Mouse (Mus musculus) limb, embryonic 10.5 days (tissue): ENCODE results near the gene Anapc4. TPM values are rescaled to one million over a fixed set of nuclear protein-coding genes. Genes with fewer than 3 reads are reported as not detected.

Experiments
- DNase-seq: peaks from one replicate; pipeline ENCODE4 v3.0.0-alpha.2; 2017; ENCODE audit warnings: low spot score
- H3K27ac ChIP-seq: fragments of 300-500 bp; sonication (generic); 2 replicates; pipeline ENCODE4 v1.5.1; 2016; ENCODE audit warnings: mild to moderate bottlenecking
- H3K27me3 ChIP-seq: fragments of 300-500 bp; sonication (generic); 2 replicates; pipeline ENCODE4 v1.6.1; 2016; ENCODE audit warnings: low read depth, mild to moderate bottlenecking; ENCODE audit not compliant: poor library complexity, severe bottlenecking
- H3K36me3 ChIP-seq: fragments of 300-500 bp; sonication (generic); 2 replicates; pipeline ENCODE4 v1.6.1; 2016; ENCODE audit warnings: mild to moderate bottlenecking, moderate library complexity
- H3K4me1 ChIP-seq: fragments of 300-500 bp; sonication (generic); 2 replicates; pipeline ENCODE4 v1.6.1; 2016
- H3K4me3 ChIP-seq: fragments of 300-500 bp; sonication (generic); 2 replicates; pipeline ENCODE4 v1.5.1; 2016; ENCODE audit warnings: mild to moderate bottlenecking, moderate library complexity
- H3K9me3 ChIP-seq: fragments of 300-500 bp; sonication (generic); replicated peaks from 2 replicates; pipeline ENCODE4 v1.6.1; 2016; ENCODE audit warnings: mild to moderate bottlenecking
- WGBS: fragments of 180-500 bp; shearing (Covaris S2); methylation state at CpG from one replicate; pipeline ENCODE4 v1.1.7; 2016; 5-methylcytosine and 5-hydroxymethylcytosine counted together
- polyA plus RNA-seq: library from polyadenylated mRNA; unstranded; fragments of >200 nt; fragmentation: Nextera tagmentation; extraction: Ambion mirVana; gene quantifications from 2 replicates; pipeline ENCODE4 v1.2.1, GENCODE M21; 2016

The Anapc4 gene
- polyA plus RNA-seq, 1 experiment from 2014 or later = 132 TPM

DNA sequence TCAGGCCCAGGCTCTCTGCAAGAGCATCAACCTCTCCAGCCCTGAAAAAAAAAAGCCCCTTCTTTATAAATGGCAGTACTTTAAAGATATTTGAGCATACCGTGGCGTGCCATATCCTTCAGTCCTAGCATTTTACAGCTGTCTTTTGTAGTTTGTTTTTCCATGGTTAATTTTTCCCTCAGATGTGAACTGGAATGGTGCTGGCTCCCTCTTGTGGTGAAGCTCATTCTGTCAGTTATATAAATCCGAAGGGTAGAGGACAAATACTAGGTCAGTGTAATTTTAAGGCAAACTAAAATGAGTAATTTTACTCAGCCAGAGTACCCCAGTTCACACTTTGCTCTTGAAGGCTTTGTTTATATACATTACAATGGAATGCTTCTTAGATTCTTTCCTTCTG is 12.1 kb upstream of the Anapc4 start:
- Histone ChIP-seq H3K4me3 (no peak overlapping the region), H3K9me3 (no peaks in the 10 kb centered on the region), H3K27me3 (no peaks in the 10 kb centered on the region), H3K27ac (no peak overlapping the region), H3K4me1 (no peaks in the 10 kb centered on the region), H3K36me3 (peaks cover 60% of the 10 kb centered on the region)
- 60% methylated on average over 3 of the region's 3 CpGs for WGBS
- peak; percentile 51 for DNase-seq

GRCm38 (mm10) chr5:52827923-52828322 is 5.9 kb upstream of the Anapc4 start:
- Histone ChIP-seq H3K36me3 (peaks cover 22% of the 10 kb centered on the region), H3K4me3 (no peak overlapping the region), H3K9me3 (no peaks in the 10 kb centered on the region), H3K4me1 (peaks cover 3% of the 10 kb centered on the region; the same call in 1 of the 2 replicates), H3K27me3 (no peaks in the 10 kb centered on the region), H3K27ac (no peak overlapping the region)
- no peak for DNase-seq
- 91% methylated on average over 4 of the region's 4 CpGs for WGBS

GRCm38 (mm10) chr5:52833005-52833404 is 807 bp upstream of the Anapc4 start:
- Histone ChIP-seq H3K36me3 (peaks cover 20% of the 10 kb centered on the region), H3K4me3 (0 out of 2 replicates have a peak overlapping the region, but pooled peaks have one; percentile 78), H3K4me1 (peaks cover 13% of the 10 kb centered on the region), H3K9me3 (no peaks in the 10 kb centered on the region), H3K27ac (peak overlapping the region; percentile 93; the same call in 1 of the 2 replicates), H3K27me3 (no peaks in the 10 kb centered on the region)
- DNase-seq = no peak

DNA sequence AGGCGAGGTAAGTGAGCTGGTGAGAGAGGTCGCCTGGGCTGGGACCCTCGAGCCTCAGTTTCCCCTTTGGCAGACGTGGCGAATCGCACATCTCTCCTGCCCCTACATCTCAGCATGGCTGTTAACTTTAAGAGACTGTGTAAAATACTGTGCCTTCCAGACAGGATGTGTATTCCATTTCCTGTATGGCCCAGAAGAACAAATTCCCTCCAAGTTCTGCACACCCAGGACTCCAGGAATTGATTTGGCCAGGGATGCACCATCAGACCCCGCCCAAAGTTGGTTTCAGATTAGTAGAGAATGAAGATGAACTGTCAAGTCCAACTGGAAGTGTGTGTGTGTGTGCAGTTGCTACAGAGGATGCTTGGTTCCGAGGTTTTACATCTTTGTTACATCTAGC is 574 bp downstream of the Anapc4 start:
- Histone ChIP-seq H3K4me3 (peak overlapping the region; percentile 78), H3K27me3 (no peaks in the 10 kb centered on the region), H3K36me3 (peaks cover 34% of the 10 kb centered on the region), H3K27ac (peak overlapping the region; percentile 93), H3K9me3 (no peaks in the 10 kb centered on the region), H3K4me1 (peaks cover 13% of the 10 kb centered on the region)
- WGBS = 15% methylated on average over 8 of the region's 8 CpGs
- no peak for DNase-seq

DNA sequence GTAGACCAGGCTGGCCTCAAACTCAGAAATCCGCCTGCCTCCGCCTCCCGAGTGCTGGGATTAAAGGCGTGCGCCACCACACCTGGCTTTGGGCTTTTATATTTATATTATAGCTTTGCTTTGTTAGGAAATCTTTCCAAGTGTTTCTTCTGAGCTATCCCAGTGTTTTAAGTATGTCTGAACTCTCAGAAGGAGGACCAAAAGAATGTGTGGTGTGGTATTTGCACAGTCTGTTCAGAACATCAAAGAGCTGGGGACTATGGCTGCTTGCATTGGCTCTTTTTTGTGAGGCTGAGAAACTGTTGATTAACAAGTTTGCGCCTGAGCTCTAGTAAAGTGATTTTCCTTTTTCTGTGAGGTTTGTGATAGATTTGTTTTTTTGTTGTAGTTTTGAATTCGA is 10.5 kb downstream of the Anapc4 start:
- H3K36me3 ChIP-seq = peaks cover 99% of the 10 kb centered on the region
- no peaks in the 10 kb centered on the region for H3K9me3 ChIP-seq
- no peaks in the 10 kb centered on the region for H3K4me1 ChIP-seq
- no peaks in the 10 kb centered on the region for H3K27me3 ChIP-seq
- no peak overlapping the region for H3K4me3 ChIP-seq
- no peak overlapping the region for H3K27ac ChIP-seq
- WGBS = 93% methylated on average over 7 of the region's 7 CpGs
- no peak for DNase-seq

DNA sequence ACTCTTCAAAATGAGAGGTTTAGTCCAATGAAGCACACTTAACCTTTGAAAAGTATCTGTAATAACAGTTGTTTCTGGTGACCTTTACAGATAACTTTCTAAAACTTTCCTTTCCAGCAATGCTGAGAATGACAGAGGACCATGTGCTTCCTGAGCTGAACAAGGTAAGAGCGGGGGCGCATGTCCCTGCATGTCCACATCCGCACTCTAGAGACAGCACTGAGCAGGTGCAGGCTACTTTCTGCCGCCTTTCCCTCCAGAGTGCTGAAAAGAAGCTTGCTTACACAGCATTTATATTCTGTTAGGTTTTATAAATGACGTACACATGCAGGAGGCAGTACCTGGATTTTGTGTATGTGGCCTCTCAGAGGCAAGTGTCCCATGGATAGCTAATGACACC is 21.9 kb downstream of the Anapc4 start:
- no peak for DNase-seq
- Histone ChIP-seq H3K4me3 (no peak overlapping the region), H3K4me1 (no peaks in the 10 kb centered on the region), H3K27ac (no peak overlapping the region), H3K9me3 (no peaks in the 10 kb centered on the region), H3K27me3 (no peaks in the 10 kb centered on the region), H3K36me3 (peaks cover 95% of the 10 kb centered on the region)
- 87% methylated on average over 5 of the region's 5 CpGs for WGBS

GRCm38 (mm10) chr5:52864446-52864845 is 30.6 kb downstream of the Anapc4 start:
- no peak for DNase-seq
- no peak overlapping the region for H3K27ac ChIP-seq
- no peaks in the 10 kb centered on the region for H3K4me1 ChIP-seq
- peaks cover 94% of the 10 kb centered on the region for H3K36me3 ChIP-seq
- 95% methylated on average over 8 of the region's 8 CpGs for WGBS
- H3K4me3 ChIP-seq = no peak overlapping the region
- no peaks in the 10 kb centered on the region for H3K9me3 ChIP-seq
- no peaks in the 10 kb centered on the region for H3K27me3 ChIP-seq

GRCm38 (mm10) chr5:52865825-52866224 is 32.0 kb downstream of the Anapc4 start:
- Histone ChIP-seq H3K4me1 (no peaks in the 10 kb centered on the region), H3K27ac (no peak overlapping the region), H3K36me3 (peaks cover 80% of the 10 kb centered on the region), H3K4me3 (no peak overlapping the region), H3K27me3 (no peaks in the 10 kb centered on the region), H3K9me3 (no peaks in the 10 kb centered on the region)
- 95% methylated on average over 9 of the region's 9 CpGs for WGBS
- DNase-seq = no peak

DNA sequence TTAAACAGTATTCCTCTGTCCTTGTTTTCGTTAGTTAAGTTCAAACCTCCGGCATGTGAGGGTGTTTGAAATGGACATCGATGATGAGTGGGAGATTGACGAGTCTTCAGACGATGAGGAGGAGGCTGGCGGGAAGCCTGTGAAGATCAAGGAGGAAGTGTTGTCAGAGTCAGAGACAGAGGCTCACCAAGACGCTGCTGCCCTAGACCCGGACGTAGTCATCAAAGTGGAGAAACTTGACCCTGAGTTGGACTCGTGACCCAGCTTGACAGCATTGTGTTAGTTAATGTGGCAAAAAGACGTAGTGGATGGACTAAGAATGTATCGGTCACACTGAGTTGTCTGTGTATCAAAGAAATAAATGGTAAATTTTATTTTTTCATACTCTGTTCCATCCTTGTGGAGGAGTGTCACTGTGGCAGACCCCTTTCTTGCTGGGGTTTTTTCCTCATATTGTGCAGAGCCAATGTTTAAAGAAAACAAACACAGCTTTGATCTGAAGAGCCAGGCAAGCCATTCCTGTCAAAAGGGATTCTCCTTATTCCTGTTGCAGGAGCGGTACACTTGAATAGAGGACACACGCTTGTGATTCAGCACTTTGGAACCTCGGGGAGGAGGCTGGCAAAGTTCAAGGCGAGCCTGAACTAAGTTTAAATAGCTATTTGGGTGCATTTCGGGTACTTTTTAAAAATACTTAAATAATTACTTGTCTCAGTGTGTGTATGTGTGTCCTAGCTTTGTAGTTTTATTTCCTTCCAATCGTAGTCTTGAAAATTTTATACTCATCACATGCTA is 32.7 kb downstream of the Anapc4 start:
- no peak for DNase-seq
- H3K9me3 ChIP-seq = no peaks in the 10 kb centered on the region
- H3K27me3 ChIP-seq = no peaks in the 10 kb centered on the region
- no peaks in the 10 kb centered on the region for H3K4me1 ChIP-seq
- H3K27ac ChIP-seq = no peak overlapping the region
- peaks cover 73% of the 10 kb centered on the region for H3K36me3 ChIP-seq
- no peak overlapping the region for H3K4me3 ChIP-seq
- WGBS = 89% methylated on average over 18 of the region's 18 CpGs

DNA sequence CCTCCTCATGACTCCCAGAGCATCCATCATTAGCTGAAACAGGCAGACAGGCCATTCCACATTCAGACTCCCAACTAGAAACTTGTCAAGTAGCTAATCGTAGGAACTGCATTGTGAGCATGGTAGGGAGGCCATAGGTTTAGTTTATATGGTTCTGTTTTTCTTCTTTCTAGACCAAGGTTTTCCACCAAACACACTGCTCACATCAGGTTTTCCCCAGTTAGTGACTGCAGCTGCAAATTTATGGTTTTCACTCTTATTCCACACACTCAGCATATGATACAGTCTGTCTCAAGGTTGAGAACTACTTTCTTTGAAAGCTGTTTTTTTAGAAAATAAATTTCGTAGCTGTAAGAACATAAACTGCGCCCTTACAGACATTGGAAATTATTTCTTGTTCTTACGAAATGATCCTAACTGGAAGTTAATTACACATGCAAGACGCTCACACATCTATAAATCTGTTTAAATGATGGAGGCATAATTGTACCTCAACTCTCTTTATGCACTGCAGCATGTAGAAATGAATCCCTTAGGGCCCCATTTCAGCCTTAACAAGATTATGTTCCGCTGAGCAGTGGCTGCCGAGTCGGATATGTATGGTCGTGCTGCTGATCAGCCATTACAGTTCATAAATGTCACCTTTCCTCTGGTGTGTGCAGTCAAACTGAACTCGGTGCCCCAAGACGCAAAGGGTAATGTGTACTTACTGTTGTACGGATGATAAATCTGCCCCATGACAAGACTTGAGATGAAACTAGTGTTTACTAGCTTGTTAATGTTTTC is 35.3 kb downstream of the Anapc4 start:
- H3K36me3 ChIP-seq = peaks cover 48% of the 10 kb centered on the region
- H3K9me3 ChIP-seq = no peaks in the 10 kb centered on the region
- DNase-seq = no peak
- no peak overlapping the region for H3K27ac ChIP-seq
- H3K4me1 ChIP-seq = no peaks in the 10 kb centered on the region
- no peak overlapping the region for H3K4me3 ChIP-seq
- no peaks in the 10 kb centered on the region for H3K27me3 ChIP-seq
- 87% methylated on average over 12 of the region's 12 CpGs for WGBS

GRCm38 (mm10) chr5:52871461-52871860 is 37.6 kb downstream of the Anapc4 start:
- WGBS = 7% methylated on average over 1 of the region's 1 CpGs
- peaks cover 24% of the 10 kb centered on the region for H3K36me3 ChIP-seq
- no peak for DNase-seq

DNA sequence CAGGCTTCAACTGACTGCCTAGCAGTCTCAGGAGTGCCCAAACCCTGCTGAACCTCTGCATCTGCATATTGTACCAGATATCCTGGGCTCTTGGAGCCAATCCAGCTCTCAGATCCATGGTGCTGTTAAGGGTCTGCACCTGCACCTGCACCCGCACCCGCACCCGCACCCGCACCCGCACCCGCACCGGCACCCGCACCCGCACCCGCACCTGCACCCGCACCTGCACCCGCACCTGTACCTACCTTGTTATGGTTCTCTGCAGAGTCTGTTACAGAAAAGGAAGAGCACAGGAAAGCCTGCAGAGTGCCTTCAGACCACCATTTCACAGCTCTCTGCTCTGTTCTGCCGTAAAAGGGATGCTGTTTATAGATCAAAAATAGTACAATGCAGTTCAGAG is 38.2 kb downstream of the Anapc4 start:
- H3K27me3 ChIP-seq = no peaks in the 10 kb centered on the region
- WGBS = 94% methylated on average over 13 of the region's 13 CpGs
- peaks cover 19% of the 10 kb centered on the region for H3K36me3 ChIP-seq
- H3K27ac ChIP-seq = no peak overlapping the region
- H3K9me3 ChIP-seq = no peaks in the 10 kb centered on the region
- no peaks in the 10 kb centered on the region for H3K4me1 ChIP-seq
- DNase-seq = no peak
- no peak overlapping the region for H3K4me3 ChIP-seq

More at GRCm38 (mm10) chr5:52871461-52871860, 37.6 kb downstream of the Anapc4 start:
- H3K4me1 ChIP-seq = no peaks in the 10 kb centered on the region
- H3K27ac ChIP-seq = no peak overlapping the region
- H3K4me3 ChIP-seq = no peak overlapping the region
- H3K9me3 ChIP-seq = no peaks in the 10 kb centered on the region
- H3K27me3 ChIP-seq = no peaks in the 10 kb centered on the region

DNA sequence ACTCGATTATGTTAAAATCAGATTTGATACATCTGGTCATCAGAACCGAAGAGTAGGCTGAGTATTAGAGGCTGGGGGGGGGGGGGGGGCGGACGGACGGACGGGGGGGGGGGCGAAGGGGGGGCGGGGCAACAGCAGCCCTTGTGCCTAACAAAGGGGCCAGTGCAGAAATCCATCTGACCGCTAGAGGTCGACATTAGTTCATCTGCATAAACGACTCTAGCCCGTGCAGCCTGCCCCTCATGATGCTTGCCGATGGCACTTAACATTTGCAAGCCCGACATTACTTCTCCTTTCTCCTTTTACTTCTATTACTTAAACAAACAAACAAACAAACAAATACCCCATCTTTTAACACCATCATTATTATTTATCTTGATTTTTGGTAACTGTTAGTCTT is 45.0 kb downstream of the Anapc4 start:
- Histone ChIP-seq H3K27ac (no peak overlapping the region; the same call in 1 of the 2 replicates), H3K4me3 (no peak overlapping the region), H3K36me3 (no peaks in the 10 kb centered on the region), H3K4me1 (no peaks in the 10 kb centered on the region), H3K9me3 (no peaks in the 10 kb centered on the region), H3K27me3 (peaks cover 11% of the 10 kb centered on the region; the same call in 1 of the 2 replicates)
- 6% methylated on average over 10 of the region's 14 CpGs for WGBS
- peak; percentile 73 for DNase-seq
